Mouse (Mus musculus) gastrocnemius, adult 2 months (tissue): ENCODE measurements around the gene Il12a. TPM values are rescaled to one million over a fixed set of nuclear protein-coding genes. Genes with fewer than 3 reads are reported as not detected.

Experiments used
- DNase-seq: peaks from one replicate; pipeline ENCODE4 v3.0.0; 2022
- H3K27ac ChIP-seq: fragments of 200-600 bp; 2 replicates; pipeline ENCODE4 v1.8.1; 2022; ENCODE audit warnings: mild to moderate bottlenecking
- H3K4me3 ChIP-seq: fragments of 200-600 bp; 2 replicates; pipeline ENCODE4 v1.8.1; 2022; ENCODE audit warnings: mild to moderate bottlenecking, moderate library complexity
- CTCF ChIP-seq: fragments of 200-600 bp; IDR thresholded peaks from 2 replicates; pipeline ENCODE4 v1.8.1; 2022; ENCODE audit warnings: antibody characterized with exemption, mild to moderate bottlenecking, moderate library complexity
- intact Hi-C: fragments of 180-260 bp; cut with DNase I; formaldehyde crosslinking; loops from one replicate; pipeline ENCODE4 v1.15.1; 2025
- long read RNA-seq, 2 experiments: library from polyadenylated mRNA; stranded (forward); transcript quantifications; one replicate each; pipeline ENCODE4 v2.0.0; 2021
- total RNA-seq, 2 experiments: library from RNA; stranded (reverse); gene quantifications; 2 replicates each; pipeline ENCODE4 v1.2.3; 2021

Il12a gene
- total RNA-seq: 1 to 10 TPM; 4.1 to 4.8 TPM
- long read RNA-seq, experiment 1, partial matches to known transcripts: 0 of 18 reads
- long read RNA-seq, experiment 1, other reads (novel, unspliced or antisense): 14 of 18 reads
- long read RNA-seq, experiment 2, partial matches to known transcripts: 0 of 14 reads
- long read RNA-seq, experiment 2, other reads (novel, unspliced or antisense): 13 of 14 reads

GRCm38 (mm10) chr3:68690344-68690743 lies at the start of gene Il12a:
Il12a (plus strand) TSS chr3:68690644.
- H3K4me3 ChIP-seq: peak within 1 kb of the TSS; percentile 7; the same call in 1 of the 2 replicates
- peak within 1 kb of the TSS; percentile 87 for H3K27ac ChIP-seq
- intact Hi-C loops: loop anchor here (5.0 kb wide), 2 partner anchors 73 to 108 kb away; no protein-coding TSS in a partner anchor

GRCm38 (mm10) chr3:68642935-68643334 lies 47.5 kb upstream of the Il12a start:
- H3K27ac ChIP-seq: no peak overlapping the region
- DNase-seq: no peak
- intact Hi-C loops: no loop called here
- H3K4me3 ChIP-seq: no peak overlapping the region
- no peak for TF ChIP-seq CTCF

More at GRCm38 (mm10) chr3:68690344-68690743, at the start of gene Il12a:
- DNase-seq: no peak
- TF ChIP-seq CTCF: no peak

- peak; percentile 69 for TF ChIP-seq CTCF
- intact Hi-C loops: loop anchor here (1.0 to 2.0 kb wide), 2 partner anchors 62 to 67 kb away; no protein-coding TSS in a partner anchor
- Histone ChIP-seq H3K27ac (no peak overlapping the region), H3K4me3 (no peak overlapping the region)
- DNase-seq: peak; percentile 26
Measured at GRCm38 (mm10) chr3:68646387-68647130, 43.9 kb upstream of the Il12a start.

- no peak for TF ChIP-seq CTCF
- no peak for DNase-seq
- intact Hi-C loops: loop anchor here (2.0 kb wide), 1 partner anchor 62 kb away; no protein-coding TSS in a partner anchor
- H3K27ac ChIP-seq: no peak overlapping the region
- H3K4me3 ChIP-seq: no peak overlapping the region
Measured at GRCm38 (mm10) chr3:68647282-68647681, 43.2 kb upstream of the Il12a start.

GRCm38 (mm10) chr3:68650251-68650650 lies 40.2 kb upstream of the Il12a start:
- Histone ChIP-seq H3K4me3 (no peak overlapping the region), H3K27ac (no peak overlapping the region)
- intact Hi-C loops: no loop called here
- TF ChIP-seq CTCF: no peak
- DNase-seq: no peak

- intact Hi-C loops: no loop called here
- DNase-seq: no peak
- no peak overlapping the region for H3K4me3 ChIP-seq
- no peak overlapping the region for H3K27ac ChIP-seq
- no peak for TF ChIP-seq CTCF
Measured at GRCm38 (mm10) chr3:68656607-68657352, 33.7 kb upstream of the Il12a start.

GRCm38 (mm10) chr3:68657589-68658245 lies 32.7 kb upstream of the Il12a start:
- no peak for DNase-seq
- Histone ChIP-seq H3K4me3 (peak overlapping the region; percentile 52), H3K27ac (peak overlapping the region; percentile 70)
- no peak for TF ChIP-seq CTCF
- intact Hi-C loops: no loop called here

GRCm38 (mm10) chr3:68659996-68660395 lies 30.4 kb upstream of the Il12a start:
- H3K27ac ChIP-seq: no peak overlapping the region
- intact Hi-C loops: no loop called here
- H3K4me3 ChIP-seq: no peak overlapping the region
- DNase-seq: no peak
- no peak for TF ChIP-seq CTCF

- Histone ChIP-seq H3K27ac (no peak overlapping the region), H3K4me3 (no peak overlapping the region)
- no peak for DNase-seq
- intact Hi-C loops: no loop called here
- no peak for TF ChIP-seq CTCF
Measured at GRCm38 (mm10) chr3:68660538-68660937, 29.9 kb upstream of the Il12a start.

GRCm38 (mm10) chr3:68662386-68662785 lies 28.1 kb upstream of the Il12a start:
- intact Hi-C loops: no loop called here
- no peak for DNase-seq
- H3K4me3 ChIP-seq: no peak overlapping the region
- no peak overlapping the region for H3K27ac ChIP-seq
- no peak for TF ChIP-seq CTCF

GRCm38 (mm10) chr3:68664337-68664736 lies 26.1 kb upstream of the Il12a start:
- Histone ChIP-seq H3K27ac (no peak overlapping the region), H3K4me3 (no peak overlapping the region)
- no peak for TF ChIP-seq CTCF
- DNase-seq: no peak
- intact Hi-C loops: no loop called here

- TF ChIP-seq CTCF: no peak
- no peak for DNase-seq
Measured at GRCm38 (mm10) chr3:68666377-68666776, 24.1 kb upstream of the Il12a start.

More at GRCm38 (mm10) chr3:68666377-68666776, 24.1 kb upstream of the Il12a start:
- Histone ChIP-seq H3K27ac (no peak overlapping the region), H3K4me3 (no peak overlapping the region)
- intact Hi-C loops: no loop called here
